Mouse (Mus musculus) hindbrain, postnatal 0 days (tissue): ENCODE measurements around the gene Mphosph9. TPM values are rescaled to one million over a fixed set of nuclear protein-coding genes. Genes with fewer than 3 reads are reported as not detected.
"Not testable (repeated sequence)": the region's sequence is repeated elsewhere in the genome, so short reads cannot be mapped to it uniquely, and the experiment has no call there.

Experiments used
- ATAC-seq: fragments of 200-750 bp; cut with Nextera tagmentation; 2 replicates; pipeline ENCODE4 v1.8.0; 2017; ENCODE audit warnings: mild to moderate bottlenecking, moderate TSS enrichment, moderate library complexity
- DNase-seq: peaks from one replicate; pipeline ENCODE4 v3.0.0-alpha.2; 2015; ENCODE audit warnings: low spot score
- H3K27ac ChIP-seq: fragments of 300-500 bp; sonication (generic); 2 replicates; pipeline ENCODE4 v1.5.1; 2014; ENCODE audit warnings: mild to moderate bottlenecking
- H3K27me3 ChIP-seq: fragments of 300-500 bp; sonication (generic); 2 replicates; pipeline ENCODE4 v1.6.1; 2014; ENCODE audit warnings: low read length, mixed read lengths; ENCODE audit not compliant: insufficient read depth
- H3K36me3 ChIP-seq: fragments of 300-500 bp; sonication (generic); 2 replicates; pipeline ENCODE4 v1.6.1; 2014; ENCODE audit warnings: low read length, mixed read lengths; ENCODE audit not compliant: insufficient read depth
- H3K4me1 ChIP-seq: fragments of 300-500 bp; sonication (generic); 2 replicates; pipeline ENCODE4 v1.6.1; 2014; ENCODE audit warnings: antibody characterized with exemption, low read length, mixed read lengths; ENCODE audit not compliant: insufficient read depth
- H3K4me2 ChIP-seq: fragments of 300-500 bp; sonication (generic); 2 replicates; pipeline ENCODE4 v1.6.1; 2014; ENCODE audit warnings: low read depth, mild to moderate bottlenecking, low read length, moderate library complexity, mixed read lengths
- H3K4me3 ChIP-seq: fragments of 300-500 bp; sonication (generic); 2 replicates; pipeline ENCODE4 v1.5.1; 2014; ENCODE audit warnings: low read length
- H3K9ac ChIP-seq: fragments of 300-500 bp; sonication (generic); replicated peaks from 2 replicates; pipeline ENCODE4 v1.6.1; 2014; ENCODE audit warnings: mild to moderate bottlenecking, low read length, moderate library complexity, mixed read lengths
- H3K9me3 ChIP-seq: fragments of 300-500 bp; sonication (generic); 2 replicates; pipeline ENCODE4 v1.6.1; 2016; ENCODE audit warnings: low read length, mixed read lengths
- CTCF ChIP-seq: IDR thresholded peaks from 2 replicates; pipeline ENCODE4 v1.5.1; 2016; ENCODE audit warnings: antibody characterized with exemption, control low read depth, low read depth
- WGBS: fragments of 180-500 bp; shearing (Covaris S2); extraction: QIAGEN DNeasy Blood & Tissue Kit; methylation state at CpG from one replicate; pipeline ENCODE4 v1.1.7; 2014; 5-methylcytosine and 5-hydroxymethylcytosine counted together
- polyA plus RNA-seq: library from polyadenylated mRNA; unstranded; fragments of >200 nt; fragmentation: Nextera tagmentation; extraction: Ambion mirVana; gene quantifications from 2 replicates; pipeline ENCODE4 v1.2.1, GENCODE M21; 2015
- total RNA-seq: library from RNA; depleted of rRNA; stranded (reverse); fragments of >200 nt; gene quantifications from 2 replicates; pipeline ENCODE4 v1.2.3, GENCODE M21; 2014

Mphosph9 gene
- total and polyA plus RNA-seq, 2 experiments from 2014 or later: 9.2 to 20.7 TPM

GRCm38 (mm10) chr5:124349196-124349595 is 21.4 kb upstream of the Mphosph9 start:
- ATAC-seq: no peak
- Histone ChIP-seq H3K4me2 (peak overlapping the region; percentile 90), H3K9ac (peak overlapping the region; percentile 19; the same call in 1 of the 2 replicates)

GRCm38 (mm10) chr5:124342897-124343296 is 15.1 kb upstream of the Mphosph9 start:
- Histone ChIP-seq H3K36me3 (peaks cover 14% of the 10 kb centered on the region), H3K9ac (no peak overlapping the region), H3K4me1 (peaks cover 8% of the 10 kb centered on the region; the same call in 1 of the 2 replicates), H3K9me3 (no peaks in the 10 kb centered on the region), H3K27me3 (no peaks in the 10 kb centered on the region), H3K4me2 (no peak overlapping the region), H3K27ac (no peak overlapping the region), H3K4me3 (no peak overlapping the region)
- DNase-seq: no peak
- ATAC-seq: no peak
- WGBS: 73% methylated on average over 8 of the region's 8 CpGs
- no peak for TF ChIP-seq CTCF

More at GRCm38 (mm10) chr5:124349196-124349595, 21.4 kb upstream of the Mphosph9 start:
- TF ChIP-seq CTCF: peak; percentile 15; the same call in 1 of the 2 replicates
- H3K27me3 ChIP-seq: no peaks in the 10 kb centered on the region
- 66% methylated on average over 17 of the region's 17 CpGs for WGBS
- peaks cover 14% of the 10 kb centered on the region for H3K4me1 ChIP-seq
- no peaks in the 10 kb centered on the region for H3K9me3 ChIP-seq
- H3K36me3 ChIP-seq: peaks cover 25% of the 10 kb centered on the region
- H3K27ac ChIP-seq: peak overlapping the region; percentile 98
- peak; percentile 58 for DNase-seq
- peak overlapping the region; percentile 6 for H3K4me3 ChIP-seq

- H3K4me3 ChIP-seq, H3K9ac ChIP-seq, H3K4me2 ChIP-seq, H3K27ac ChIP-seq, H3K27me3 ChIP-seq, H3K9me3 ChIP-seq, DNase-seq, H3K4me1 ChIP-seq: not testable (repeated sequence)
- H3K36me3 ChIP-seq: peaks cover 13% of the 10 kb centered on the region
- WGBS: 62% methylated on average over 6 of the region's 6 CpGs
- peak; percentile 30 for TF ChIP-seq CTCF
- peak; percentile 55; the same call in 1 of the 2 replicates for ATAC-seq
These were observed 14.1 kb upstream of the Mphosph9 start for GRCm38 (mm10) chr5:124341753-124342339.

GRCm38 (mm10) chr5:124338791-124339190 is 11.0 kb upstream of the Mphosph9 start:
- peak overlapping the region; percentile 64 for H3K27ac ChIP-seq
- TF ChIP-seq CTCF: no peak
- 79% methylated on average over 8 of the region's 8 CpGs for WGBS

GRCm38 (mm10) chr5:124337909-124338308 is 10.1 kb upstream of the Mphosph9 start:
- DNase-seq: peak; percentile 68
- no peak for ATAC-seq
- TF ChIP-seq CTCF: no peak
- Histone ChIP-seq H3K27me3 (no peaks in the 10 kb centered on the region), H3K9ac (no peak overlapping the region), H3K27ac (0 out of 2 replicates have a peak overlapping the region, but pooled peaks have one; percentile 64), H3K4me3 (no peak overlapping the region), H3K4me1 (peaks cover 8% of the 10 kb centered on the region; the same call in 1 of the 2 replicates), H3K9me3 (no peaks in the 10 kb centered on the region), H3K4me2 (no peak overlapping the region), H3K36me3 (no peaks in the 10 kb centered on the region)
- WGBS: 28% methylated on average over 9 of the region's 9 CpGs

More at GRCm38 (mm10) chr5:124338791-124339190, 11.0 kb upstream of the Mphosph9 start:
- ATAC-seq: no peak
- Histone ChIP-seq H3K36me3 (no peaks in the 10 kb centered on the region), H3K4me1 (peaks cover 8% of the 10 kb centered on the region; the same call in 1 of the 2 replicates), H3K27me3 (no peaks in the 10 kb centered on the region), H3K4me3 (no peak overlapping the region), H3K9me3 (no peaks in the 10 kb centered on the region), H3K4me2 (no peak overlapping the region), H3K9ac (no peak overlapping the region; the same call in 1 of the 2 replicates)
- no peak for DNase-seq

GRCm38 (mm10) chr5:124337103-124337502 is 9.3 kb upstream of the Mphosph9 start:
- Histone ChIP-seq H3K36me3 (no peaks in the 10 kb centered on the region), H3K9ac (no peak overlapping the region), H3K4me3 (no peak overlapping the region), H3K27ac (no peak overlapping the region), H3K27me3 (no peaks in the 10 kb centered on the region), H3K4me2 (no peak overlapping the region), H3K9me3 (no peaks in the 10 kb centered on the region), H3K4me1 (peaks cover 8% of the 10 kb centered on the region; the same call in 1 of the 2 replicates)
- 70% methylated on average over 9 of the region's 9 CpGs for WGBS
- DNase-seq (no peak), ATAC-seq (no peak)
- no peak for TF ChIP-seq CTCF

GRCm38 (mm10) chr5:124334392-124334791 is 6.6 kb upstream of the Mphosph9 start:
- no peaks in the 10 kb centered on the region for H3K27me3 ChIP-seq
- no peaks in the 10 kb centered on the region for H3K36me3 ChIP-seq
- ATAC-seq: peak; percentile 93
- 0 out of 2 replicates have a peak overlapping the region, but pooled peaks have one; percentile 17 for H3K4me2 ChIP-seq
- H3K27ac ChIP-seq: peak overlapping the region; percentile 78
- WGBS: 9% methylated on average over 6 of the region's 6 CpGs
- peak; percentile 86 for DNase-seq
- peaks cover 8% of the 10 kb centered on the region; the same call in 1 of the 2 replicates for H3K4me1 ChIP-seq
- H3K4me3 ChIP-seq: no peak overlapping the region
- no peak overlapping the region for H3K9ac ChIP-seq
- no peak for TF ChIP-seq CTCF
- H3K9me3 ChIP-seq: no peaks in the 10 kb centered on the region
